Mouse (Mus musculus) CH12.LX (cell line): ENCODE data around the gene Nabp1. TPM values are rescaled to one million over a fixed set of nuclear protein-coding genes. Genes with fewer than 3 reads are reported as not detected.
A peak's percentile ranks its signal among the peaks of the same experiment; 100 is the strongest.

Source experiments
- DNase-seq: peaks from one replicate; pipeline ENCODE4 v3.0.0-alpha.2; 2013; ENCODE audit errors: extremely low read depth
- H3K27ac ChIP-seq: 2 replicates; pipeline ENCODE4 v1.5.1; 2012; ENCODE audit warnings: low read depth, mild to moderate bottlenecking, control low read depth, moderate library complexity; ENCODE audit not compliant: insufficient read depth
- H3K27me3 ChIP-seq: replicated peaks from 2 replicates; pipeline ENCODE3; 2012; ENCODE audit warnings: inconsistent platforms
- H3K36me3 ChIP-seq, 2 experiments: replicated peaks in 1 of 2; 2 replicates each; pipeline versions ENCODE3 to v1.6.1; 2012; ENCODE audit warnings: inconsistent platforms in 1 of 2, low read length in 1 of 2, mild to moderate bottlenecking in 1 of 2, mixed read lengths in 1 of 2, moderate library complexity in 1 of 2; ENCODE audit not compliant: control insufficient read depth in 1 of 2, insufficient read depth in 1 of 2
- H3K4me1 ChIP-seq, 2 experiments: 2 replicates each; pipeline ENCODE4 v1.6.1; 2012; ENCODE audit warnings: inconsistent platforms in 1 of 2, moderate library complexity in 1 of 2; ENCODE audit not compliant: insufficient read depth in 2 of 2, control insufficient read depth in 1 of 2
- H3K4me2 ChIP-seq: 2 replicates; pipeline ENCODE4 v1.6.1; 2012; ENCODE audit warnings: low read depth, mild to moderate bottlenecking, control low read depth; ENCODE audit not compliant: poor library complexity, insufficient read depth, severe bottlenecking
- H3K4me3 ChIP-seq, 3 experiments: fragments of 150-350 bp in 1 of 3; sonication (generic) in 1 of 3; replicated peaks in 1 of 3; 2 replicates each; pipeline versions ENCODE3 to v1.5.1; 2011 to 2012; ENCODE audit warnings: low read depth in 2 of 3, low read length in 2 of 3, mild to moderate bottlenecking in 2 of 3, moderate library complexity in 2 of 3, control low read depth in 1 of 3, improper control_type of control experiment in 1 of 3, inconsistent platforms in 1 of 3, mixed read lengths in 1 of 3; ENCODE audit not compliant: poor library complexity in 1 of 3
- H3K79me2 ChIP-seq: replicated peaks from 2 replicates; pipeline ENCODE4 v1.6.1; 2012; ENCODE audit warnings: mild to moderate bottlenecking, moderate library complexity; ENCODE audit not compliant: control insufficient read depth, poor library complexity, insufficient read depth, severe bottlenecking; ENCODE audit errors: extremely low read depth
- H3K9ac ChIP-seq: 2 replicates; pipeline ENCODE4 v1.6.1; 2012; ENCODE audit warnings: low read depth, mild to moderate bottlenecking, control low read depth, moderate library complexity; ENCODE audit not compliant: insufficient read depth
- H3K9me3 ChIP-seq: replicated peaks from 2 replicates; pipeline ENCODE3; 2012; ENCODE audit warnings: low read length, inconsistent platforms, mixed read lengths
- BHLHE40 ChIP-seq: IDR thresholded peaks from 2 replicates; pipeline ENCODE4 v1.6.1; 2011; ENCODE audit warnings: mild to moderate bottlenecking, low read depth, low read length, improper control_type of control experiment
- CHD2 ChIP-seq: IDR thresholded peaks from 2 replicates; pipeline ENCODE4 v1.6.1; 2011; ENCODE audit warnings: low read length, improper control_type of control experiment
- E2F4 ChIP-seq: IDR thresholded peaks from 2 replicates; pipeline ENCODE4 v1.6.1; 2011; ENCODE audit warnings: low read depth, low read length, improper control_type of control experiment; ENCODE audit not compliant: insufficient replicate concordance
- EP300 ChIP-seq: IDR thresholded peaks from 2 replicates; pipeline ENCODE4 v1.6.1; 2011; ENCODE audit warnings: low read length, improper control_type of control experiment
- GABPA ChIP-seq: IDR thresholded peaks from 2 replicates; pipeline ENCODE4 v1.6.1; 2012; ENCODE audit warnings: low read depth, low read length, improper control_type of control experiment, inconsistent platforms; ENCODE audit not compliant: insufficient replicate concordance
- IRF4 ChIP-seq: IDR thresholded peaks from 2 replicates; pipeline ENCODE4 v1.6.1; 2014; ENCODE audit warnings: low read depth, mild to moderate bottlenecking, inconsistent platforms, low read length, improper control_type of control experiment
- JUN ChIP-seq: IDR thresholded peaks from 2 replicates; pipeline ENCODE4 v1.6.1; 2011; ENCODE audit warnings: low read depth, mild to moderate bottlenecking, low read length, improper control_type of control experiment, moderate library complexity; ENCODE audit not compliant: insufficient read depth
- JUND ChIP-seq: conservative IDR thresholded peaks from 2 replicates; pipeline ENCODE4 v1.6.1; 2011; ENCODE audit warnings: low read depth, low read length, improper control_type of control experiment
- KAT2A ChIP-seq: IDR thresholded peaks from 2 replicates; pipeline ENCODE4 v1.6.1; 2012; ENCODE audit warnings: low read length, improper control_type of control experiment, inconsistent platforms; ENCODE audit not compliant: insufficient replicate concordance
- MAZ ChIP-seq: IDR thresholded peaks from 2 replicates; pipeline ENCODE4 v1.6.1; 2012; ENCODE audit warnings: low read depth, mild to moderate bottlenecking, inconsistent platforms, low read length, improper control_type of control experiment, moderate library complexity
- MXI1 ChIP-seq: IDR thresholded peaks from 2 replicates; pipeline ENCODE4 v1.6.1; 2011; ENCODE audit warnings: mild to moderate bottlenecking, low read depth, low read length, improper control_type of control experiment
- MYC ChIP-seq: IDR thresholded peaks from 2 replicates; pipeline ENCODE4 v1.6.1; 2011; ENCODE audit warnings: low read depth, mild to moderate bottlenecking, improper control_type of control experiment, low read length
- NRF1 ChIP-seq: IDR thresholded peaks from 2 replicates; pipeline ENCODE4 v1.6.1; 2014; ENCODE audit warnings: low read depth, mild to moderate bottlenecking, inconsistent platforms, low read length, improper control_type of control experiment, moderate library complexity
- PAX5 ChIP-seq: IDR thresholded peaks from 2 replicates; pipeline ENCODE4 v1.6.1; 2012; ENCODE audit warnings: low read length, inconsistent platforms, mixed read lengths
- POLR2AphosphoS2 ChIP-seq: IDR thresholded peaks from 2 replicates; pipeline ENCODE4 v1.6.1; 2011; ENCODE audit warnings: low read depth, low read length, improper control_type of control experiment
- RCOR1 ChIP-seq: conservative IDR thresholded peaks from 2 replicates; pipeline ENCODE4 v1.6.1; 2012; ENCODE audit warnings: low read depth, mild to moderate bottlenecking, inconsistent platforms, low read length, improper control_type of control experiment
- TBP ChIP-seq: conservative IDR thresholded peaks from 2 replicates; pipeline ENCODE4 v1.6.1; 2011; ENCODE audit warnings: low read depth, low read length, improper control_type of control experiment
- UBTF ChIP-seq: IDR thresholded peaks from 2 replicates; pipeline ENCODE4 v1.6.1; 2012; ENCODE audit warnings: low read depth, mild to moderate bottlenecking, inconsistent platforms, low read length, improper control_type of control experiment, moderate library complexity
- ZC3H11A ChIP-seq: IDR thresholded peaks from 2 replicates; pipeline ENCODE4 v1.6.1; 2012; ENCODE audit warnings: low read depth, mild to moderate bottlenecking, inconsistent platforms, low read length, improper control_type of control experiment
- ZMIZ1 ChIP-seq: IDR thresholded peaks from 2 replicates; pipeline ENCODE4 v1.6.1; 2012; ENCODE audit warnings: low read depth, mild to moderate bottlenecking, inconsistent platforms, low read length, improper control_type of control experiment
- ZNF384 ChIP-seq: IDR thresholded peaks from 2 replicates; pipeline ENCODE4 v1.6.1; 2012; ENCODE audit warnings: low read depth, low read length, improper control_type of control experiment, inconsistent platforms
- dilution Hi-C: fragments of 300-500 bp; cut with MboI; formaldehyde crosslinking; loops from 2 replicates; pipeline ENCODE4 v1.14.3; 2020; ENCODE audit warnings: low sequenced_read_pairs; ENCODE audit not compliant: extremely low pct_unique_long_range_greater_than_20kb, extremely low pct_ligation_motif_present
- in situ Hi-C: fragments of 300-500 bp; cut with MboI; formaldehyde crosslinking; loops from 3 replicates; pipeline ENCODE4 v1.14.3; 2019; ENCODE audit warnings: low sequenced_read_pairs, low pct_ligation_motif_present, low pct_unique_long_range_greater_than_20kb, mixed read lengths
- polyA plus RNA-seq: library from polyadenylated mRNA; unstranded; fragments of >175 nt; gene quantifications from 2 replicates; pipeline ENCODE4 v1.2.1, GENCODE M21; 2012; ENCODE audit warnings: low read depth; ENCODE audit not compliant: insufficient read length
- total RNA-seq, 2 experiments: library from RNA; depleted of rRNA; stranded (reverse); fragments of 300-350 nt in 1 of 2; fragments of >200 nt in 1 of 2; gene quantifications; 2 replicates each; pipeline ENCODE4 v1.2.3; 2012 to 2014

Nabp1 gene
- total and polyA plus RNA-seq, 3 experiments: 32.7 to 52.0 (median 33.7) TPM

GRCm38 (mm10) chr1:51468077-51468476 lies 10.1 kb downstream of the Nabp1 start:
- no peak for TF ChIP-seq MXI1
- TF ChIP-seq MYC: no peak
- no peak for TF ChIP-seq BHLHE40
- no peak for TF ChIP-seq CHD2
- TF ChIP-seq ZMIZ1: no peak
- no peak for TF ChIP-seq JUND
- TF ChIP-seq RCOR1: no peak
- TF ChIP-seq MAZ: no peak
- no peak for TF ChIP-seq GABPA
- no peak for TF ChIP-seq KAT2A
- no peak for TF ChIP-seq IRF4
- no peak for TF ChIP-seq JUN
- no peak for TF ChIP-seq UBTF
- no peak for TF ChIP-seq ZNF384
- no peak for TF ChIP-seq TBP
- no peak for TF ChIP-seq NRF1
- no peak for TF ChIP-seq ZC3H11A
- TF ChIP-seq EP300: no peak
- TF ChIP-seq E2F4: no peak
- no peak for TF ChIP-seq PAX5
- no peak for DNase-seq
- dilution Hi-C loops: no loop called here
- Histone ChIP-seq H3K36me3 (peaks cover 21 to 49% of the 10 kb centered on the region in 2 experiments), H3K4me1 (peaks cover 0 to 5% of the 10 kb centered on the region in 2 experiments; a peak in 1 of 4 replicates), H3K27me3 (no peaks in the 10 kb centered on the region), H3K27ac (no peak overlapping the region), H3K9me3 (no peaks in the 10 kb centered on the region), H3K9ac (no peak overlapping the region), H3K4me2 (no peak overlapping the region), H3K4me3 (no peak overlapping the region), H3K79me2 (no peaks in the 10 kb centered on the region)
- in situ Hi-C loops: no loop called here

DNA sequence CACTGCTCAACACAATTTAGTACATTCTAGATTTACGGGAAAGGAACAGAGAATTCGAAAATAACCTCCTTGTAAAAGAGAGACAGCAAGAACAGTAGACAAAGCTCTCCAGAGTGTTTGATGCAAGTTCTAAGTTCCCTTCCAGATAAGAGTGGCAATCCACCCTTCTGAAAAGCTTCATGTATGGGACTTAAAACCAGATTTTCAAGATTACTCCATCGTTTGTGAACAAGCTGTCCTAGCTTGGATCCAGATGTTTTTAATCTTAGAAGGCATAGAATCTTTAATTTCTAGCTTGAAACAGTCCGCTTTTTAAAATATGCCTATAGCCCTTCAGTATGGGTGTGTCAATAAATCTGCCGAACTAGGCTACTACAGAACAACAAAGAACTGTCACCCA lies 11.0 kb downstream of the Nabp1 start:
- TF ChIP-seq POLR2AphosphoS2 (0 out of 2 replicates have a peak, but pooled peaks have one; percentile 64), CHD2 (no peak)
- dilution Hi-C loops: no loop called here
- Histone ChIP-seq H3K79me2 (no peaks in the 10 kb centered on the region), H3K4me3 (no peak overlapping the region), H3K27ac (no peak overlapping the region), H3K27me3 (no peaks in the 10 kb centered on the region), H3K9me3 (no peaks in the 10 kb centered on the region), H3K36me3 (peaks cover 19 to 43% of the 10 kb centered on the region in 2 experiments), H3K9ac (no peak overlapping the region), H3K4me1 (no peaks in the 10 kb centered on the region), H3K4me2 (no peak overlapping the region)
- no peak for DNase-seq
- in situ Hi-C loops: no loop called here
